Mouse (Mus musculus) neural tube, embryonic 12.5 days (tissue): ENCODE measurements at regions not wholly inside any gene's neighbourhood (a gene's known extent, or its start where the extent isn't known, plus 50 kb on each side); places are given as distances from the start of the nearest gene placed in this dataset.

Experiments
- ATAC-seq: fragments of 200-750 bp; cut with Nextera tagmentation; 2 replicates; pipeline ENCODE4 v1.8.0; 2017; ENCODE audit warnings: low read depth, mild to moderate bottlenecking, moderate TSS enrichment, moderate library complexity; ENCODE audit not compliant: low FRiP score
- H3K27ac ChIP-seq: fragments of 300-500 bp; sonication (generic); 2 replicates; pipeline ENCODE4 v1.5.1; 2016
- H3K27me3 ChIP-seq: fragments of 300-500 bp; sonication (generic); replicated peaks from 2 replicates; pipeline ENCODE4 v1.6.1; 2016; ENCODE audit warnings: mild to moderate bottlenecking
- H3K36me3 ChIP-seq: fragments of 300-500 bp; sonication (generic); 2 replicates; pipeline ENCODE4 v1.6.1; 2016; ENCODE audit warnings: mild to moderate bottlenecking
- H3K4me1 ChIP-seq: fragments of 300-500 bp; sonication (generic); 2 replicates; pipeline ENCODE4 v1.6.1; 2016
- H3K4me2 ChIP-seq: fragments of 300-500 bp; sonication (generic); replicated peaks from 2 replicates; pipeline ENCODE4 v1.6.1; 2016; ENCODE audit warnings: mild to moderate bottlenecking
- H3K4me3 ChIP-seq: fragments of 300-500 bp; sonication (generic); 2 replicates; pipeline ENCODE4 v1.5.1; 2016
- H3K9ac ChIP-seq: fragments of 300-500 bp; sonication (generic); 2 replicates; pipeline ENCODE4 v1.6.1; 2016; ENCODE audit warnings: mild to moderate bottlenecking
- H3K9me3 ChIP-seq: fragments of 300-500 bp; sonication (generic); 2 replicates; pipeline ENCODE4 v1.6.1; 2016; ENCODE audit warnings: mild to moderate bottlenecking
- WGBS: fragments of 180-500 bp; shearing (Covaris S2); methylation state at CpG from one replicate; pipeline ENCODE4 v1.1.7; 2016; 5-methylcytosine and 5-hydroxymethylcytosine counted together

GRCm38 (mm10) chr3:70496431-70496830, 489.0 kb downstream of the Otol1 start:
- no peaks in the 10 kb centered on the region for H3K27me3 ChIP-seq
- H3K9ac ChIP-seq = no peak overlapping the region
- H3K27ac ChIP-seq = no peak overlapping the region
- H3K9me3 ChIP-seq = no peaks in the 10 kb centered on the region
- H3K36me3 ChIP-seq = no peaks in the 10 kb centered on the region
- no peak overlapping the region for H3K4me2 ChIP-seq
- no peaks in the 10 kb centered on the region for H3K4me1 ChIP-seq
- H3K4me3 ChIP-seq = no peak overlapping the region
- no peak for ATAC-seq

GRCm38 (mm10) chr3:70500245-70500858, 492.9 kb downstream of the Otol1 start:
- Histone ChIP-seq H3K4me1 (no peaks in the 10 kb centered on the region), H3K9ac (no peak overlapping the region), H3K27me3 (no peaks in the 10 kb centered on the region), H3K27ac (no peak overlapping the region), H3K4me2 (no peak overlapping the region), H3K9me3 (no peaks in the 10 kb centered on the region), H3K36me3 (no peaks in the 10 kb centered on the region), H3K4me3 (no peak overlapping the region)
- no peak for ATAC-seq
- 90% methylated on average over 5 of the region's 5 CpGs for WGBS

GRCm38 (mm10) chr3:70500991-70501961, 493.9 kb downstream of the Otol1 start:
- H3K4me2 ChIP-seq = no peak overlapping the region
- ATAC-seq = no peak
- H3K27ac ChIP-seq = no peak overlapping the region
- 73% methylated on average over 9 of the region's 9 CpGs for WGBS
- H3K4me3 ChIP-seq = no peak overlapping the region
- no peaks in the 10 kb centered on the region for H3K27me3 ChIP-seq
- H3K9ac ChIP-seq = no peak overlapping the region
- H3K4me1 ChIP-seq = no peaks in the 10 kb centered on the region
- H3K36me3 ChIP-seq = no peaks in the 10 kb centered on the region
- no peaks in the 10 kb centered on the region for H3K9me3 ChIP-seq

GRCm38 (mm10) chr3:70533593-70534321, 526.3 kb downstream of the Otol1 start:
- WGBS = 91% methylated on average over 2 of the region's 2 CpGs
- Histone ChIP-seq H3K4me2 (no peak overlapping the region), H3K4me1 (no peaks in the 10 kb centered on the region), H3K4me3 (no peak overlapping the region), H3K36me3 (no peaks in the 10 kb centered on the region), H3K27me3 (no peaks in the 10 kb centered on the region), H3K9ac (no peak overlapping the region), H3K27ac (no peak overlapping the region), H3K9me3 (no peaks in the 10 kb centered on the region)
- ATAC-seq = no peak

GRCm38 (mm10) chr3:70535084-70535483, 527.7 kb downstream of the Otol1 start:
- 82% methylated on average over 2 of the region's 2 CpGs for WGBS
- Histone ChIP-seq H3K9me3 (no peaks in the 10 kb centered on the region), H3K9ac (no peak overlapping the region), H3K4me1 (no peaks in the 10 kb centered on the region), H3K36me3 (no peaks in the 10 kb centered on the region), H3K4me3 (no peak overlapping the region), H3K27me3 (no peaks in the 10 kb centered on the region), H3K27ac (no peak overlapping the region), H3K4me2 (no peak overlapping the region)
- ATAC-seq = no peak

GRCm38 (mm10) chr3:70543911-70544310, 536.5 kb downstream of the Otol1 start:
- Histone ChIP-seq H3K36me3 (no peaks in the 10 kb centered on the region), H3K9me3 (no peaks in the 10 kb centered on the region), H3K9ac (no peak overlapping the region), H3K27ac (no peak overlapping the region), H3K27me3 (no peaks in the 10 kb centered on the region), H3K4me2 (no peak overlapping the region), H3K4me1 (no peaks in the 10 kb centered on the region), H3K4me3 (no peak overlapping the region)
- 81% methylated on average over 1 of the region's 1 CpGs for WGBS
- ATAC-seq = no peak

- Histone ChIP-seq H3K4me3 (no peak overlapping the region), H3K9ac (no peak overlapping the region), H3K4me2 (no peak overlapping the region), H3K9me3 (no peaks in the 10 kb centered on the region), H3K27ac (no peak overlapping the region), H3K4me1 (no peaks in the 10 kb centered on the region), H3K27me3 (no peaks in the 10 kb centered on the region), H3K36me3 (no peaks in the 10 kb centered on the region)
- no peak for ATAC-seq
- 86% methylated on average over 4 of the region's 4 CpGs for WGBS
Measured at GRCm38 (mm10) chr3:70557821-70558220, 550.4 kb downstream of the Otol1 start.

- 86% methylated on average over 3 of the region's 3 CpGs for WGBS
- no peak for ATAC-seq
- no peaks in the 10 kb centered on the region for H3K4me1 ChIP-seq
Measured at GRCm38 (mm10) chr3:70566140-70566857, 558.9 kb downstream of the Otol1 start.

GRCm38 (mm10) chr3:70594785-70595184, 587.4 kb downstream of the Otol1 start:
- H3K9me3 ChIP-seq = no peaks in the 10 kb centered on the region
- no peaks in the 10 kb centered on the region for H3K27me3 ChIP-seq
- no peak overlapping the region for H3K4me3 ChIP-seq
- H3K36me3 ChIP-seq = no peaks in the 10 kb centered on the region
- no peak overlapping the region for H3K9ac ChIP-seq
- H3K27ac ChIP-seq = no peak overlapping the region
- H3K4me2 ChIP-seq = no peak overlapping the region
- no peaks in the 10 kb centered on the region for H3K4me1 ChIP-seq
- WGBS = 66% methylated on average over 4 of the region's 4 CpGs
- ATAC-seq = no peak

More at GRCm38 (mm10) chr3:70566140-70566857, 558.9 kb downstream of the Otol1 start:
- no peak overlapping the region for H3K9ac ChIP-seq
- H3K27me3 ChIP-seq = no peaks in the 10 kb centered on the region
- H3K9me3 ChIP-seq = no peaks in the 10 kb centered on the region
- H3K4me3 ChIP-seq = no peak overlapping the region
- H3K4me2 ChIP-seq = no peak overlapping the region
- H3K36me3 ChIP-seq = no peaks in the 10 kb centered on the region
- H3K27ac ChIP-seq = no peak overlapping the region
